Mouse (Mus musculus) forebrain, embryonic 10.5 days (tissue): ENCODE measurements around the gene Vat1. TPM values are rescaled to one million over a fixed set of nuclear protein-coding genes. Genes with fewer than 3 reads are reported as not detected.
"Not testable (repeated sequence)": the region's sequence is repeated elsewhere in the genome, so short reads cannot be mapped to it uniquely, and the experiment has no call there.

Source experiments
- DNase-seq: peaks from one replicate; pipeline ENCODE4 v3.0.0-alpha.2; 2017; ENCODE audit warnings: low spot score; ENCODE audit errors: extremely low spot score
- H3K27ac ChIP-seq: fragments of 300-500 bp; sonication (generic); 2 replicates; pipeline ENCODE4 v1.5.1; 2016; ENCODE audit warnings: mild to moderate bottlenecking
- H3K27me3 ChIP-seq: fragments of 300-500 bp; sonication (generic); 2 replicates; pipeline ENCODE4 v1.6.1; 2016; ENCODE audit warnings: mild to moderate bottlenecking; ENCODE audit not compliant: poor library complexity, severe bottlenecking
- H3K36me3 ChIP-seq: fragments of 300-500 bp; sonication (generic); replicated peaks from 2 replicates; pipeline ENCODE4 v1.6.1; 2016; ENCODE audit warnings: mild to moderate bottlenecking, moderate library complexity
- H3K4me1 ChIP-seq: fragments of 300-500 bp; sonication (generic); 2 replicates; pipeline ENCODE4 v1.6.1; 2016
- H3K4me3 ChIP-seq: fragments of 300-500 bp; sonication (generic); 2 replicates; pipeline ENCODE4 v1.5.1; 2016; ENCODE audit warnings: mild to moderate bottlenecking, moderate library complexity
- H3K9me3 ChIP-seq: fragments of 300-500 bp; sonication (generic); 2 replicates; pipeline ENCODE4 v1.6.1; 2016; ENCODE audit warnings: mild to moderate bottlenecking, moderate library complexity
- WGBS: fragments of 180-500 bp; shearing (Covaris S2); methylation state at CpG from one replicate; pipeline ENCODE4 v1.1.7; 2016; 5-methylcytosine and 5-hydroxymethylcytosine counted together
- polyA plus RNA-seq: library from polyadenylated mRNA; unstranded; fragments of >200 nt; fragmentation: Nextera tagmentation; extraction: Ambion mirVana; gene quantifications from 2 replicates; pipeline ENCODE4 v1.2.1, GENCODE M21; 2016

Vat1 gene
- polyA plus RNA-seq, 1 experiment from 2014 or later: 28.5 TPM

- H3K36me3 ChIP-seq: peaks cover 14% of the 10 kb centered on the region
- WGBS: 87% methylated on average over 5 of the region's 5 CpGs
- no peak overlapping the region for H3K4me3 ChIP-seq
- H3K9me3 ChIP-seq: no peaks in the 10 kb centered on the region
- peaks cover 55% of the 10 kb centered on the region for H3K4me1 ChIP-seq
- peaks cover 12% of the 10 kb centered on the region for H3K27me3 ChIP-seq
- H3K27ac ChIP-seq: no peak overlapping the region
- DNase-seq: no peak
These were observed 8.3 kb upstream of the Vat1 start for GRCm38 (mm10) chr11:101474298-101474697.

- H3K4me3 ChIP-seq, H3K9me3 ChIP-seq, DNase-seq, H3K27ac ChIP-seq: not testable (repeated sequence)
- Histone ChIP-seq H3K36me3 (peaks cover 14% of the 10 kb centered on the region), H3K4me1 (peaks cover 55% of the 10 kb centered on the region), H3K27me3 (peaks cover 16% of the 10 kb centered on the region)
- WGBS: 83% methylated on average over 1 of the region's 1 CpGs
These were observed 7.7 kb upstream of the Vat1 start for GRCm38 (mm10) chr11:101473686-101474085.

- Histone ChIP-seq H3K36me3 (peaks cover 14% of the 10 kb centered on the region), H3K27me3 (peaks cover 19% of the 10 kb centered on the region), H3K4me3 (no peak overlapping the region), H3K9me3 (no peaks in the 10 kb centered on the region), H3K27ac (no peak overlapping the region), H3K4me1 (peaks cover 56% of the 10 kb centered on the region)
- WGBS: 51% methylated on average over 7 of the region's 7 CpGs
- no peak for DNase-seq
These were observed 6.3 kb upstream of the Vat1 start for GRCm38 (mm10) chr11:101472336-101472735.

GRCm38 (mm10) chr11:101471926-101472325 is 5.9 kb upstream of the Vat1 start:
- DNase-seq: no peak
- 76% methylated on average over 3 of the region's 3 CpGs for WGBS
- no peak overlapping the region for H3K27ac ChIP-seq
- H3K27me3 ChIP-seq: peaks cover 22% of the 10 kb centered on the region
- peaks cover 56% of the 10 kb centered on the region for H3K4me1 ChIP-seq
- H3K4me3 ChIP-seq: no peak overlapping the region; the same call in 1 of the 2 replicates
- H3K9me3 ChIP-seq: no peaks in the 10 kb centered on the region
- peaks cover 14% of the 10 kb centered on the region for H3K36me3 ChIP-seq

- whole genome bisulfite sequencing: 14% methylated on average over 7 of the region's 7 CpGs
- DNase-seq: no peak
- H3K27me3 ChIP-seq: peaks cover 37% of the 10 kb centered on the region
- peak overlapping the region; percentile 27; the same call in 1 of the 2 replicates for H3K4me3 ChIP-seq
- H3K36me3 ChIP-seq: peaks cover 14% of the 10 kb centered on the region
- H3K27ac ChIP-seq: 0 out of 2 replicates have a peak overlapping the region, but pooled peaks have one; percentile 40
- peaks cover 72% of the 10 kb centered on the region for H3K4me1 ChIP-seq
- no peaks in the 10 kb centered on the region for H3K9me3 ChIP-seq
These were observed 4.2 kb upstream of the Vat1 start for GRCm38 (mm10) chr11:101470206-101470605.

- Histone ChIP-seq H3K36me3 (peaks cover 14% of the 10 kb centered on the region), H3K27me3 (peaks cover 47% of the 10 kb centered on the region), H3K4me3 (peak overlapping the region; percentile 90), H3K9me3 (no peaks in the 10 kb centered on the region), H3K27ac (peak overlapping the region; percentile 92; the same call in 1 of the 2 replicates), H3K4me1 (peaks cover 83% of the 10 kb centered on the region)
- no peak for DNase-seq
- WGBS: 69% methylated on average over 4 of the region's 4 CpGs
These were observed 3.1 kb upstream of the Vat1 start for GRCm38 (mm10) chr11:101469155-101469554.

GRCm38 (mm10) chr11:101468731-101469130 is 2.7 kb upstream of the Vat1 start:
- 7% methylated on average over 13 of the region's 13 CpGs for WGBS
- Histone ChIP-seq H3K27me3 (peaks cover 48% of the 10 kb centered on the region), H3K36me3 (peaks cover 14% of the 10 kb centered on the region), H3K4me3 (peak overlapping the region; percentile 90), H3K9me3 (no peaks in the 10 kb centered on the region), H3K4me1 (peaks cover 87% of the 10 kb centered on the region), H3K27ac (peak overlapping the region; percentile 92)
- no peak for DNase-seq

GRCm38 (mm10) chr11:101468263-101468688 is 2.2 kb upstream of the Vat1 start:
- Histone ChIP-seq H3K27ac (peak overlapping the region; percentile 92), H3K27me3 (peaks cover 48% of the 10 kb centered on the region), H3K4me1 (peaks cover 91% of the 10 kb centered on the region), H3K4me3 (peak overlapping the region; percentile 90), H3K36me3 (peaks cover 14% of the 10 kb centered on the region), H3K9me3 (no peaks in the 10 kb centered on the region)
- DNase-seq: peak; percentile 70
- under 1% methylated on average over 31 of the region's 31 CpGs for WGBS

- peaks cover 94% of the 10 kb centered on the region for H3K4me1 ChIP-seq
- H3K27ac ChIP-seq: peak overlapping the region; percentile 92
- H3K36me3 ChIP-seq: peaks cover 14% of the 10 kb centered on the region
- 1% methylated on average over 54 of the region's 54 CpGs for WGBS
- H3K4me3 ChIP-seq: peak overlapping the region; percentile 90
- DNase-seq: peak; percentile 83
- H3K9me3 ChIP-seq: no peaks in the 10 kb centered on the region
- peaks cover 48% of the 10 kb centered on the region for H3K27me3 ChIP-seq
These were observed 1.6 kb upstream of the Vat1 start for GRCm38 (mm10) chr11:101467477-101468262.

- peaks cover 94% of the 10 kb centered on the region for H3K4me1 ChIP-seq
These were observed 521 bp upstream of the Vat1 start for GRCm38 (mm10) chr11:101466552-101466950.

GRCm38 (mm10) chr11:101465101-101465868 is 745 bp downstream of the Vat1 start:
- DNase-seq: peak; percentile 58
- Histone ChIP-seq H3K4me1 (peaks cover 87% of the 10 kb centered on the region), H3K36me3 (peaks cover 18% of the 10 kb centered on the region), H3K27ac (peak overlapping the region; percentile 83), H3K4me3 (peak overlapping the region; percentile 83), H3K9me3 (no peaks in the 10 kb centered on the region), H3K27me3 (peaks cover 42% of the 10 kb centered on the region)
- WGBS: under 1% methylated on average over 51 of the region's 51 CpGs

More at GRCm38 (mm10) chr11:101466552-101466950, 521 bp upstream of the Vat1 start:
- Histone ChIP-seq H3K4me3 (peak overlapping the region; percentile 83), H3K27me3 (peaks cover 48% of the 10 kb centered on the region), H3K36me3 (peaks cover 18% of the 10 kb centered on the region)
- WGBS: 64% methylated on average over 5 of the region's 5 CpGs
- not testable (repeated sequence) for H3K27ac ChIP-seq, DNase-seq, H3K9me3 ChIP-seq

- Histone ChIP-seq H3K4me1 (peaks cover 89% of the 10 kb centered on the region), H3K27me3 (peaks cover 37% of the 10 kb centered on the region), H3K9me3 (no peaks in the 10 kb centered on the region), H3K36me3 (peaks cover 26% of the 10 kb centered on the region), H3K27ac (peak within 1 kb of the TSS; percentile 83), H3K4me3 (peak within 1 kb of the TSS; percentile 83)
- 12% methylated on average over 12 of the region's 12 CpGs for WGBS
- DNase-seq: no peak
These were observed 1.6 kb downstream of the Vat1 start, which contains the start of gene Rnd2 for GRCm38 (mm10) chr11:101464211-101465100. Rnd2 (plus strand) TSS chr11:101464999.
